Mouse (Mus musculus) limb, embryonic 11.5 days (tissue): ENCODE results near the gene Clasp1. TPM values are rescaled to one million over a fixed set of nuclear protein-coding genes. Genes with fewer than 3 reads are reported as not detected.

Experiments
- ATAC-seq: fragments of 200-750 bp; cut with Nextera tagmentation; 2 replicates; pipeline ENCODE4 v1.8.0; 2017; ENCODE audit warnings: low read depth; ENCODE audit not compliant: insufficient number of reproducible peaks, low FRiP score, low TSS enrichment
- DNase-seq: peaks from one replicate; pipeline ENCODE4 v3.0.0-alpha.2; 2015; ENCODE audit warnings: low spot score
- H3K27ac ChIP-seq: fragments of 300-500 bp; sonication (generic); replicated peaks from 2 replicates; pipeline ENCODE4 v1.5.1; 2014; ENCODE audit warnings: low read depth, mild to moderate bottlenecking, low read length
- H3K27me3 ChIP-seq: fragments of 300-500 bp; sonication (generic); 2 replicates; pipeline ENCODE4 v1.6.1; 2014; ENCODE audit warnings: mild to moderate bottlenecking, low read length, mixed read lengths; ENCODE audit not compliant: control insufficient read depth, insufficient read depth
- H3K36me3 ChIP-seq: fragments of 300-500 bp; sonication (generic); 2 replicates; pipeline ENCODE4 v1.6.1; 2014; ENCODE audit warnings: mild to moderate bottlenecking, low read length, moderate library complexity, mixed read lengths; ENCODE audit not compliant: control insufficient read depth, insufficient read depth
- H3K4me1 ChIP-seq: fragments of 300-500 bp; sonication (generic); 2 replicates; pipeline ENCODE4 v1.6.1; 2014; ENCODE audit warnings: low read length, mixed read lengths; ENCODE audit not compliant: control insufficient read depth, insufficient read depth
- H3K4me2 ChIP-seq: fragments of 300-500 bp; sonication (generic); 2 replicates; pipeline ENCODE4 v1.6.1; 2014; ENCODE audit warnings: low read depth, mild to moderate bottlenecking, moderate library complexity; ENCODE audit not compliant: severe bottlenecking
- H3K4me3 ChIP-seq: fragments of 300-500 bp; sonication (generic); 2 replicates; pipeline ENCODE4 v1.5.1; 2014; ENCODE audit warnings: low read depth, low read length
- H3K9ac ChIP-seq: fragments of 300-500 bp; sonication (generic); 2 replicates; pipeline ENCODE4 v1.6.1; 2014; ENCODE audit warnings: mild to moderate bottlenecking, low read length
- H3K9me3 ChIP-seq: fragments of 300-500 bp; sonication (generic); 2 replicates; pipeline ENCODE4 v1.6.1; 2016; ENCODE audit warnings: low read length; ENCODE audit not compliant: control insufficient read depth
- WGBS: fragments of 180-500 bp; shearing (Covaris S2); extraction: QIAGEN DNeasy Blood & Tissue Kit; methylation state at CpG from one replicate; pipeline ENCODE4 v1.1.7; 2014; 5-methylcytosine and 5-hydroxymethylcytosine counted together
- polyA plus RNA-seq: library from polyadenylated mRNA; unstranded; fragments of >200 nt; fragmentation: Nextera tagmentation; extraction: Ambion mirVana; gene quantifications from 2 replicates; pipeline ENCODE4 v1.2.1, GENCODE M21; 2014

Gene Clasp1
- polyA plus RNA-seq, 1 experiment from 2014 or later = 68.8 TPM

DNA sequence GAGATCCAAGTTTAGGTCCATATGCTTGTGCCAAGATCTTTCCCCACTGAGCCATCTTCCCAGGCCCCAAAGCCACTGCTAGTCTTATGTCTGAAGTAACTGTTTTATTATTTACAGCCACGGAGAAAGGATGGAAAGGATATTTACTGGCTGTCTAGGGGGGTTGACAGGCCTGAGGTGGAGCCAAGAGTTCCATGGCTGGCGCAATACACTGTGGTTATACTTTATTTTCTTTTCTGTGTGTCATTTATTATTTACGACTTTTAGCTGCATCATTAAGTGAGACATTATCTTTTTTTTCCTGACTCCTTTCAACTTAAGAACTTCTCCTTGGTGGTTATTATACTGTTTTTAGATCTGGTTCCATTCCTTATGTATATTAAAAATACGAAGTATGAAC is 42.7 kb downstream of the Clasp1 start:
- H3K27me3 ChIP-seq = no peaks in the 10 kb centered on the region
- 87% methylated on average over 4 of the region's 4 CpGs for WGBS
- H3K9me3 ChIP-seq = no peaks in the 10 kb centered on the region
- ATAC-seq (no peak), DNase-seq (no peak)
- no peaks in the 10 kb centered on the region for H3K36me3 ChIP-seq
- no peak overlapping the region for H3K9ac ChIP-seq
- H3K27ac ChIP-seq = no peak overlapping the region
- no peak overlapping the region for H3K4me3 ChIP-seq
- no peak overlapping the region for H3K4me2 ChIP-seq
- H3K4me1 ChIP-seq = no peaks in the 10 kb centered on the region

DNA sequence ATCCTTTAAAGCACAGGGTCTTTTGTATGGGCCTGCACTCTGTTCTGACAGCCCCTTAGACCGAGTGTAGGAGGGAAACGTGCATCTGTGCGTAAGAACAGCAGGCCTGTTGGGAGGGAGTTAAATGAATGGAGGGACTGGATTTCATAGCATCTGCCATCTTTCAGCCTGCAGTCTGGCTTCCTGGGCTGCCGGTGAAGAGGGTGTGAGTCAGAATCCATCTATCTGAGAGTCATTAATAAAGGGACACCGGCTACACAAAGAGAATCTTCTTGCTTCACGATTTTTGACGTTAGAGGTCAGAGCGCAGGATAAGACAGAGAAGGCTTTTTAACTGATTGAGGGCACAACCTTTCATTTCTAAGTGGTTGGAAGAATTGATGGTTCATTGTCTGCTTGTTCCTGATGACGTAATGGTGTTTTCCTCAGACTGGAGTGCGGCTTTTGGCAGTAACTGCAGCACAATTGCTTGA is 46.2 kb downstream of the Clasp1 start:
- Histone ChIP-seq H3K27ac (no peak overlapping the region), H3K9ac (no peak overlapping the region), H3K9me3 (no peaks in the 10 kb centered on the region), H3K4me2 (no peak overlapping the region), H3K36me3 (no peaks in the 10 kb centered on the region), H3K4me3 (no peak overlapping the region), H3K27me3 (no peaks in the 10 kb centered on the region), H3K4me1 (no peaks in the 10 kb centered on the region)
- DNase-seq (no peak), ATAC-seq (no peak)
- 78% methylated on average over 10 of the region's 10 CpGs for WGBS

DNA sequence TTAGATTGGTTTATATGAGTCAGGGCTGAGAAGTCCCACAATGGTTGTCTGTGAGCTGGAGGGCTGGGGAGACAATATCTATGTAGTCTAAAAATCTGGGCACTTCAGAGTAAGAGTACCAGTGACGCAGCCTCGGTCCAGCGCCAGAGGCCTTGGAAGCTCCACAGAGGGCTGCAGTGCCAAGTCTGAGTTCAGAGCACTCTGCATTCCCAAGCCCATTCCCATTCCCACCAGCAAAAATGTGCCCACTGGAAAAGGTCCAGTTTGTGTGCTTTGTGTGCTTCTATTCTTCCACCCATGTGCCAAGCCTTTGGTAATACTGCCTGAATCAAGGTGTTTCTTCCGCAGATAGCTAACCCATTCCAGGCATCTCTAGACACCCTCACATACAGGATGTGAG is 49.0 kb downstream of the Clasp1 start:
- Histone ChIP-seq H3K27ac (no peak overlapping the region), H3K4me1 (no peaks in the 10 kb centered on the region), H3K4me2 (no peak overlapping the region), H3K4me3 (no peak overlapping the region), H3K36me3 (no peaks in the 10 kb centered on the region), H3K9me3 (no peaks in the 10 kb centered on the region), H3K9ac (no peak overlapping the region), H3K27me3 (no peaks in the 10 kb centered on the region)
- ATAC-seq (no peak), DNase-seq (no peak)
- WGBS = 89% methylated on average over 4 of the region's 4 CpGs

DNA sequence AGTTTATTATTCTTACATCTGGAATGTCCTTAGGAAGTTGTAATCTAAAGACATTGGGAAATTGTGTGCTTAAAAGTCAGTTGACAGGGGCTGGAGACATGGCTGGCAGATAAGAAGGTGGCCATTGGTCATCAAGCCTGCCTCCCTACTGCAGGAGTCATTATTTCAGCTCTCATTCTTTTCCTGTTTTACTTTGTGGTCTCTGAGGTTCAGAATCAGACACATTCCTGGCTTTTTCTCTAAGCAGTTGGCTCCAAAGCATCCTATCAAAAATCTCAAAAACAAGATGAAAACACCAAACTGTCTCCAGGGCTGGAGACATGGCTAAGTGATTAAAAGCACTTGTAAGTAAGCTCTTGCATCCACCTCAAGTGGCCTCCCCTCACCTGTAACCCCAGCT is 49.5 kb downstream of the Clasp1 start:
- Histone ChIP-seq H3K27me3 (no peaks in the 10 kb centered on the region), H3K36me3 (no peaks in the 10 kb centered on the region), H3K4me2 (no peak overlapping the region), H3K27ac (no peak overlapping the region), H3K9ac (no peak overlapping the region), H3K4me1 (no peaks in the 10 kb centered on the region), H3K9me3 (no peaks in the 10 kb centered on the region), H3K4me3 (no peak overlapping the region)
- DNase-seq (no peak), ATAC-seq (no peak)

DNA sequence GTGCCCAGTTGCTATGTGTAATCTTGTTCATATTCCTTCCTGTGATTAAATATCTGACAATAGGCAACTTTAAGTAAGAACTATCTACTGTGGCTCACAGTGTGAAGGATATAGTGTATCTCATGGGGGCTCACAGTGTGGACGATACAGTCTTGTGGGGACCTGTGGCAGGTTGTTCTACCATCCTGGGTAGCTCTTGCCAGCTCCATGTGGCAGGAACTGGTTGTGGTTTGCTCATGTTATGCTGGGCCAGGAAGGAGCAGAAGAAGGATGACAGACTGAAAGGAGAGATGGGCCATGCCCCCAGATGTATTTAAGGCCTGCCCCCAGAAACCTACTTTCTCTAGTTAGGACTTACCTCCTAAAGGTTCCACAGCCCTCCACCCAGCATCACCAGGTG is 51.7 kb downstream of the Clasp1 start:
- ATAC-seq (no peak), DNase-seq (no peak)
- no peaks in the 10 kb centered on the region for H3K27me3 ChIP-seq
- no peaks in the 10 kb centered on the region for H3K9me3 ChIP-seq
- H3K9ac ChIP-seq = no peak overlapping the region
- no peak overlapping the region for H3K27ac ChIP-seq
- 100% methylated on average over 1 of the region's 1 CpGs for WGBS
- no peak overlapping the region for H3K4me2 ChIP-seq
- H3K4me1 ChIP-seq = no peaks in the 10 kb centered on the region
- no peak overlapping the region for H3K4me3 ChIP-seq
- H3K36me3 ChIP-seq = no peaks in the 10 kb centered on the region

DNA sequence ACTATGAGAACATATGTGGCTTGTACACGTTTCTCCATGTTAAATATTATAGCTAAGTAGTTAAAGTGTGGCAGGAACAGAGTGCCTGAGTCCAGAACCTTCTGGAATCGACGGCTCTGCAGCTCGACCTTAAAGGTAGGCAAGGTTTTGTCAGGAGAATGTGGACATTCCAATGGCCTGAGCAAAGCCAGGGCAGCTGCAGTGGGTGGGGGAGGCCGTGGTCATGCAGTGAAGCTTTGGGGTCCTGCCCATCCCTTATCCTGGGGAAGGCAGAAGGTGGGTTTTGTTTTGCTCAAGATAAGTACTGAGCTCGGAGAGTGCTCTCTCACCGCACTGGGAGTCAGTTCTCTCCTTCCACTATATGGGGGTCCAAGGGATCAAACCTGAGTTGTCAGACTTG is 55.6 kb downstream of the Clasp1 start:
- Histone ChIP-seq H3K27me3 (no peaks in the 10 kb centered on the region), H3K4me3 (no peak overlapping the region), H3K4me2 (no peak overlapping the region), H3K36me3 (no peaks in the 10 kb centered on the region), H3K9me3 (no peaks in the 10 kb centered on the region), H3K9ac (no peak overlapping the region), H3K27ac (no peak overlapping the region), H3K4me1 (no peaks in the 10 kb centered on the region)
- DNase-seq = no peak
- ATAC-seq = no peak
- WGBS = 83% methylated on average over 7 of the region's 7 CpGs

DNA sequence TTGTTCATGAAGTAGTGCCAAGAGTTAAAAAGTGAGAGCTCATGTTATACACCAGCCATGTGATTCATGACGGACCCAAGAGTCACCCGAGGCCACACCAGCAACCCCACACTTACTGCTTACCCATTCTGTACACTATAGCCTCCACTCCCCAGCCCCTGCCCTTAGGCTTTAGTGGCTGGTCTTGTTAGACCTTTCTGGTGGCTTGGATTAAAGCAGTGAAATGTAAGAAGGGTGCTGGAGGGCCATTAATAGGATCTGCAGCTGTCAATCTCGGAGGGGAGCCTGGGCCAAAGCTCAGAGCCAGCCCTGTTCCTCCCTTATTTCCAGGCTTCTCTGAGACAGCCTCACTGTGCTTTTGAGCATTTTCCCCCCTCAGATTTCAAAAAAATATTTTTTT is 56.1 kb downstream of the Clasp1 start:
- DNase-seq (no peak), ATAC-seq (no peak; the same call in 1 of the 2 replicates)
- Histone ChIP-seq H3K9me3 (no peaks in the 10 kb centered on the region), H3K4me2 (no peak overlapping the region), H3K36me3 (no peaks in the 10 kb centered on the region), H3K9ac (no peak overlapping the region), H3K27me3 (no peaks in the 10 kb centered on the region), H3K4me1 (no peaks in the 10 kb centered on the region), H3K4me3 (no peak overlapping the region), H3K27ac (no peak overlapping the region)
- WGBS = 65% methylated on average over 3 of the region's 3 CpGs

DNA sequence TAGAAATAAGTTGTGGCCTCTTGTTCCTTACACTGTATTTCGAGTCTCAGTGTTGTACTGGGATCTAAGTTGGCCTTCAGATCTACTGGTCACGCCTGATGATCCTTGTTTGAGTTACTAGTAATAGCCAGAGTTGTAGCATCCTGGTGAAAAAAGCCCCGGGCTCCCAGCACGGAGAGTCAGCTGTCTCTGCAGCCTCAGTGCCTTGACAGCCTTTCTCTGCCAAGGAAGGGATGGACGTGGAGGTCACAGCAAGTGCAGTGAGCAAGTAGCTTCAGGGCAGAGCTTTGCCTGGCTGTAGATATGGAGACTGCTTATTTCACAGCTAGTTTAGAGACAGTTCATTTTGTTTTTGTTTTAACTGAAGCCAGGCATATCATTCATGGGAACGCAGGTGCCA is 56.6 kb downstream of the Clasp1 start:
- Histone ChIP-seq H3K27ac (no peak overlapping the region), H3K27me3 (no peaks in the 10 kb centered on the region), H3K4me1 (no peaks in the 10 kb centered on the region), H3K4me3 (no peak overlapping the region), H3K9ac (no peak overlapping the region), H3K4me2 (no peak overlapping the region), H3K36me3 (no peaks in the 10 kb centered on the region), H3K9me3 (no peaks in the 10 kb centered on the region)
- no peak for DNase-seq
- 81% methylated on average over 6 of the region's 6 CpGs for WGBS
- ATAC-seq = no peak

DNA sequence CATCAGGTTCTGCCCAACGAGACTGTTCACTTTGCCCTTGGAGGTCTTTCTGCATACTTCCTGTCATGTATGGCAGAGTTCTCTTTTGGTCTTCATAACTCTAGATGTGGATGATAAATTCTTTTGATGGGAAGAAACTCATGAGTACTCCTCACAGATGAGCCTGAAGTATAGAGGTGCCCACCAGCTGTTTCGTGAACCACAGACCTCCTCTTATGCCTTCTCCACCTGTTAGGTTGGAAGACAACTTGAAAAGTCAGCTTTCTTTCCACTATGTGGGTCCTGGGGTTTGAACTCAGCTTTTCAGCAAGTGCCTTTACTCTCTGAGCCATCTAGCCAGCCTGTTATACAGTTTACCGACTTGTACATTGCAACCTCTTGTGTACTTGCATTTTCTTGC is 57.1 kb downstream of the Clasp1 start:
- WGBS = 94% methylated on average over 3 of the region's 3 CpGs
- no peak for ATAC-seq
- Histone ChIP-seq H3K4me2 (no peak overlapping the region), H3K4me3 (no peak overlapping the region), H3K27ac (no peak overlapping the region), H3K27me3 (no peaks in the 10 kb centered on the region), H3K9me3 (no peaks in the 10 kb centered on the region), H3K9ac (no peak overlapping the region), H3K36me3 (no peaks in the 10 kb centered on the region), H3K4me1 (no peaks in the 10 kb centered on the region)
- DNase-seq = no peak
